Mouse (Mus musculus) heart, embryonic 12.5 days (tissue): ENCODE measurements around the gene Fndc5. TPM values are rescaled to one million over a fixed set of nuclear protein-coding genes. Genes with fewer than 3 reads are reported as not detected.

ENCODE experiments used
- ATAC-seq: fragments of 200-750 bp; cut with Nextera tagmentation; 2 replicates; pipeline ENCODE4 v1.8.0; 2017; ENCODE audit warnings: moderate TSS enrichment, moderate library complexity; ENCODE audit not compliant: insufficient number of reproducible peaks, low FRiP score
- H3K27ac ChIP-seq: fragments of 300-500 bp; sonication (generic); 2 replicates; pipeline ENCODE4 v1.5.1; 2016; ENCODE audit warnings: mild to moderate bottlenecking, moderate library complexity; ENCODE audit not compliant: poor library complexity, severe bottlenecking
- H3K27me3 ChIP-seq: fragments of 300-500 bp; sonication (generic); replicated peaks from 2 replicates; pipeline ENCODE4 v1.6.1; 2016; ENCODE audit warnings: mild to moderate bottlenecking, moderate library complexity
- H3K36me3 ChIP-seq: fragments of 300-500 bp; sonication (generic); 2 replicates; pipeline ENCODE4 v1.6.1; 2016; ENCODE audit warnings: mild to moderate bottlenecking, moderate library complexity
- H3K4me1 ChIP-seq: fragments of 300-500 bp; sonication (generic); replicated peaks from 2 replicates; pipeline ENCODE4 v1.6.1; 2016; ENCODE audit warnings: mild to moderate bottlenecking
- H3K4me2 ChIP-seq: fragments of 300-500 bp; sonication (generic); 2 replicates; pipeline ENCODE4 v1.6.1; 2016; ENCODE audit warnings: mild to moderate bottlenecking, moderate library complexity
- H3K4me3 ChIP-seq: fragments of 300-500 bp; sonication (generic); 2 replicates; pipeline ENCODE4 v1.5.1; 2016; ENCODE audit warnings: mild to moderate bottlenecking
- H3K9ac ChIP-seq: fragments of 300-500 bp; sonication (generic); 2 replicates; pipeline ENCODE4 v1.6.1; 2016; ENCODE audit warnings: mild to moderate bottlenecking, moderate library complexity
- H3K9me3 ChIP-seq: fragments of 300-500 bp; sonication (generic); replicated peaks from 2 replicates; pipeline ENCODE4 v1.6.1; 2016; ENCODE audit warnings: mild to moderate bottlenecking, moderate library complexity
- WGBS: fragments of 180-500 bp; shearing (Covaris S2); methylation state at CpG from one replicate; pipeline ENCODE4 v1.1.7; 2016; 5-methylcytosine and 5-hydroxymethylcytosine counted together
- polyA plus RNA-seq: library from polyadenylated mRNA; unstranded; fragments of >200 nt; fragmentation: Nextera tagmentation; extraction: Ambion mirVana; gene quantifications from 2 replicates; pipeline ENCODE4 v1.2.1, GENCODE M21; 2016

The Fndc5 gene
- polyA plus RNA-seq, 1 experiment from 2014 or later: 6.9 TPM

- 76% methylated on average over 4 of the region's 4 CpGs for WGBS
- no peaks in the 10 kb centered on the region for H3K9me3 ChIP-seq
Measured at GRCm38 (mm10) chr4:129140808-129141207, 4.0 kb downstream of the Fndc5 start.

DNA sequence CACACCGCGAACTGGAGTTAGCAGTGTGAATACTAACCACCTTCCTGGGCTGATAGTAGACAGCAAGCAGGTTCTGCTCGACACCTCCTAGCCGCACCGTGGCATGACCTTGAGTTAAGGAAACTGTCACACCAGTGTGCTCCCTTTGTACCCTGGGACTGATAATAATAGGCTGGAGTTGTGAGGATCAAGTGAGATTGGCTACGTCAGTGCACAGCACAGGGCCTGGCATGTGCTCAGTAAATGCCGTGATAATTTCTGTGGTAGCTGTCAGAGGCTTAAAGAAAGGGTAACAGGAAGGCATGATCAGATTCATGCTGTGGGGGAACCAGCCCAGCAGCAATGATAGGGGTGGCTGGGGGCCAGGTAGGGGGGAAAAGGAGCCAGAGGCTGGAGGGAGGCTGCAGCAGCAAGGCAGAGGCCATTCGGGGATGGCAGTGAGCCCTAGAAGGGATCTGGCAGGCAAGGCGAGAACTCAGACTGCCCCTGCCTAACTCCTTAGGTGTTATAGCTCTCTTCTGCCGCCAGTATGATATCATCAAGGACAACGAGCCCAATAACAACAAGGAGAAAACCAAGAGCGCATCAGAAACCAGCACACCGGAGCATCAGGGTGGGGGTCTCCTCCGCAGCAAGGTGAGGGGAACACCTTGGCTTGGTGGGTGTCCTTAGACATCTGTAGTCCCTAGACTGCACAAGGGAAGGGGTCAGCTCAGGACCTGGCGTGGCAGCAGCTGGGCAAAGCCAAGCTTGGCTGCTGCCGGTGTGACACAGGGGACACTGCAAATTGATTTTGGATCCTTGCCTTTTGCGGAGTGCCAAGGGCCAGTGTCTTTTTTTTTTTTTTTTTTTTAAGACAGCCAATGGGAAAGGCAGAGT lies 5.0 kb downstream of the Fndc5 start:
- H3K4me3 ChIP-seq: no peak overlapping the region
- H3K27me3 ChIP-seq: peaks cover 29% of the 10 kb centered on the region; the same call in 1 of the 2 replicates
- H3K9me3 ChIP-seq: no peaks in the 10 kb centered on the region
- H3K4me2 ChIP-seq: peak overlapping the region; percentile 4; the same call in 1 of the 2 replicates
- H3K36me3 ChIP-seq: 0 out of 2 replicates have a peak, but pooled peaks cover 6% of the 10 kb centered on the region
- ATAC-seq: 0 out of 2 replicates have a peak, but pooled peaks have one; percentile 30
- WGBS: 52% methylated on average over 17 of the region's 17 CpGs
- H3K4me1 ChIP-seq: peaks cover 69% of the 10 kb centered on the region
- 0 out of 2 replicates have a peak overlapping the region, but pooled peaks have one; percentile 20 for H3K9ac ChIP-seq
- peak overlapping the region; percentile 68 for H3K27ac ChIP-seq

More at GRCm38 (mm10) chr4:129140808-129141207, 4.0 kb downstream of the Fndc5 start:
- Histone ChIP-seq H3K4me2 (no peak overlapping the region), H3K4me3 (no peak overlapping the region), H3K36me3 (0 out of 2 replicates have a peak, but pooled peaks cover 6% of the 10 kb centered on the region), H3K27me3 (peaks cover 37% of the 10 kb centered on the region), H3K4me1 (peaks cover 67% of the 10 kb centered on the region), H3K27ac (no peak overlapping the region), H3K9ac (no peak overlapping the region)
- no peak for ATAC-seq

- 85% methylated on average over 11 of the region's 11 CpGs for WGBS
- Histone ChIP-seq H3K4me1 (peaks cover 63% of the 10 kb centered on the region), H3K27me3 (peaks cover 23% of the 10 kb centered on the region; the same call in 1 of the 2 replicates)
Measured at GRCm38 (mm10) chr4:129142439-129143045, 5.7 kb downstream of the Fndc5 start.

GRCm38 (mm10) chr4:129143509-129143908 lies 6.7 kb downstream of the Fndc5 start:
- Histone ChIP-seq H3K9ac (no peak overlapping the region), H3K4me2 (no peak overlapping the region), H3K27ac (no peak overlapping the region), H3K4me3 (no peak overlapping the region), H3K27me3 (peaks cover 14% of the 10 kb centered on the region; the same call in 1 of the 2 replicates), H3K36me3 (peaks cover 6% of the 10 kb centered on the region; the same call in 1 of the 2 replicates), H3K9me3 (no peaks in the 10 kb centered on the region), H3K4me1 (peaks cover 61% of the 10 kb centered on the region)
- ATAC-seq: no peak
- 74% methylated on average over 5 of the region's 5 CpGs for WGBS

More at GRCm38 (mm10) chr4:129142439-129143045, 5.7 kb downstream of the Fndc5 start:
- H3K36me3 ChIP-seq: 0 out of 2 replicates have a peak, but pooled peaks cover 6% of the 10 kb centered on the region
- H3K4me3 ChIP-seq: no peak overlapping the region
- no peak overlapping the region for H3K9ac ChIP-seq
- ATAC-seq: no peak
- no peak overlapping the region for H3K4me2 ChIP-seq
- no peaks in the 10 kb centered on the region for H3K9me3 ChIP-seq
- peak overlapping the region; percentile 68; the same call in 1 of the 2 replicates for H3K27ac ChIP-seq

DNA sequence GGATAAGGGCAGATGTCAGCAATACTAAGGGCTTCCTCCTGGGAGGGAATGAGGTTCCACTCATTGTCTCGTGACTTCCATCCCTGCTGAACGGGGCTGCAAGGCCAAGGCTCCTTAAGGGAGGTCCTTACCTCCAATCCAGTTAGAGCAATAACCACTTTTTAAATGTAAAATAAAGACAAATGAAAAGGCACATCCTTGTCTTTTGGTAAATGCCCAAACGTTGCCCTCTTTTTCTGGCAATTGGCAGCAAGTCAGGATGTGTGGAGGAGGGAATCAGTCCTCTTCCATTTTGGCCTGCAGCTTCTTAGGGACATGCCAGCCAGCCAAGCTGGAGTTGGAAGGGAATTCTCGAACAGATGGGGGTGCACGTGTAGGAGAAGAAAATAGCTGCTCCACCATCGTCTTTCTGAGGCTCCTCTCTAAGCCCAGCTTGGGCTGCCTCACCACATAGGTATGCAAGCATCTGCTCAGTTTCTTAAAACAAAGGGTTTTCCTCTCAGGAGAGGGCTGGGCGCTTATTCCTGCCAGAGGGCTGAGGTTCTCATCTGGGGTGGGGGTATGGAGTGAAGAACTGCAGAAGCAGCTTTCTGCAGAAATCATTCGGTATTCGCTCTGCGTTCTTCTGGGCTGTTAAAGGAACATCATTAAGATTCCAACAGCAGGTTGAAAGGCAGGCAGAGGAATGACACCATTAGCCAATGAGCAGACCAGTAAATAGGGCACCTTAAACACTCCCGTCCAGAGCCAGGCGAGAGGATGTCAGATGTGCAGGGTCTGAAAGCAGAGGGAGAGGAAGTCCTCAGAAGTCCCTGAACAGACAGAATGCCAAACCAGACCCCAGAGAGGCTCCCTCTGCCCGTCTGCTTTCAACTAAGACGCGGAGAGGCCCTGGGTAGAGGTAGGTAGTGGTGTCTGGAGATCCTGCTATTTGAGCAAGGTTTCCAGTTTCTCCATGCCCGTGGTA lies 7.9 kb downstream of the Fndc5 start:
- Histone ChIP-seq H3K9ac (no peak overlapping the region), H3K4me3 (no peak overlapping the region), H3K4me1 (peaks cover 67% of the 10 kb centered on the region), H3K27me3 (peaks cover 3% of the 10 kb centered on the region; the same call in 1 of the 2 replicates), H3K36me3 (peaks cover 17% of the 10 kb centered on the region), H3K4me2 (peak overlapping the region; percentile 2; the same call in 1 of the 2 replicates), H3K27ac (0 out of 2 replicates have a peak overlapping the region, but pooled peaks have one; percentile 45), H3K9me3 (no peaks in the 10 kb centered on the region)
- ATAC-seq: no peak
- 56% methylated on average over 16 of the region's 16 CpGs for WGBS

- Histone ChIP-seq H3K4me3 (no peak overlapping the region), H3K27ac (0 out of 2 replicates have a peak overlapping the region, but pooled peaks have one; percentile 45), H3K9me3 (no peaks in the 10 kb centered on the region), H3K4me1 (peaks cover 63% of the 10 kb centered on the region), H3K4me2 (no peak overlapping the region), H3K9ac (no peak overlapping the region), H3K36me3 (peaks cover 22% of the 10 kb centered on the region), H3K27me3 (no peaks in the 10 kb centered on the region)
- no peak for ATAC-seq
- WGBS: 61% methylated on average over 4 of the region's 4 CpGs
Measured at GRCm38 (mm10) chr4:129145411-129145810, 8.6 kb downstream of the Fndc5 start.

GRCm38 (mm10) chr4:129145943-129146342 lies 9.1 kb downstream of the Fndc5 start:
- Histone ChIP-seq H3K27ac (no peak overlapping the region), H3K27me3 (no peaks in the 10 kb centered on the region), H3K36me3 (peaks cover 26% of the 10 kb centered on the region), H3K4me2 (no peak overlapping the region), H3K4me3 (no peak overlapping the region), H3K9me3 (no peaks in the 10 kb centered on the region), H3K9ac (no peak overlapping the region), H3K4me1 (peaks cover 61% of the 10 kb centered on the region)
- ATAC-seq: no peak
- WGBS: 71% methylated on average over 4 of the region's 4 CpGs

GRCm38 (mm10) chr4:129146392-129146791 lies 9.6 kb downstream of the Fndc5 start:
- Histone ChIP-seq H3K27me3 (no peaks in the 10 kb centered on the region), H3K4me1 (peaks cover 56% of the 10 kb centered on the region), H3K4me2 (no peak overlapping the region), H3K27ac (no peak overlapping the region), H3K9ac (no peak overlapping the region), H3K9me3 (no peaks in the 10 kb centered on the region), H3K4me3 (no peak overlapping the region), H3K36me3 (peaks cover 31% of the 10 kb centered on the region)
- no peak for ATAC-seq
- 46% methylated on average over 2 of the region's 2 CpGs for WGBS

GRCm38 (mm10) chr4:129147552-129148103 lies 10.8 kb downstream of the Fndc5 start:
- no peak overlapping the region for H3K4me2 ChIP-seq
- peaks cover 44% of the 10 kb centered on the region for H3K4me1 ChIP-seq
- H3K36me3 ChIP-seq: peaks cover 42% of the 10 kb centered on the region
- no peak overlapping the region for H3K4me3 ChIP-seq
- no peaks in the 10 kb centered on the region for H3K9me3 ChIP-seq
- no peak for ATAC-seq
- H3K27ac ChIP-seq: no peak overlapping the region
- H3K9ac ChIP-seq: no peak overlapping the region
- 61% methylated on average over 13 of the region's 13 CpGs for WGBS
- no peaks in the 10 kb centered on the region for H3K27me3 ChIP-seq

DNA sequence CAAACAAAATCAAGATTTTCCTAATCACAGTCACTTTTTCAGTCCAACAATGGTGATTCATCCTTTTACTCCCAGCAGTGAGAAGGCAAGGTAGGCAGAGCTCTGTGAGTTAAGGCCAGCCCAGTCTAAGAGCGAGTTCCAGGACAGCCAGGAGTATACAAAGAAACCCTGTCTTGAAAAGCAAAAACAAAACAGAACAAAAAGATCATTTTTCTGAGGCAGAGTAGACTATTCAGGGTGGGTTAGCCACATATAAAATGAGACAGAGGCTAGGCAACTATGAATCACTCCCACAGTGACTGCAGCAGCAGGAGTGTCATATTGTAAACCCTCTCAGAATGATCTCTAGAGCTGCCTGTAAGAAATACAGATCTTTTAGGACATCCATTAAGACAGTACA lies 12.5 kb downstream of the Fndc5 start:
- Histone ChIP-seq H3K4me3 (no peak overlapping the region), H3K27ac (no peak overlapping the region), H3K9me3 (no peaks in the 10 kb centered on the region), H3K9ac (no peak overlapping the region), H3K36me3 (peaks cover 50% of the 10 kb centered on the region), H3K4me1 (peaks cover 36% of the 10 kb centered on the region), H3K4me2 (no peak overlapping the region), H3K27me3 (no peaks in the 10 kb centered on the region)
- 78% methylated on average over 1 of the region's 1 CpGs for WGBS
- no peak for ATAC-seq
